Mouse (Mus musculus) forebrain, embryonic 16.5 days (tissue): ENCODE data around the gene Myo18a. TPM values are rescaled to one million over a fixed set of nuclear protein-coding genes. Genes with fewer than 3 reads are reported as not detected.

Experiments used
- ATAC-seq: fragments of 200-750 bp; cut with Nextera tagmentation; 2 replicates; pipeline ENCODE4 v1.8.0; 2017; ENCODE audit warnings: mild to moderate bottlenecking, moderate library complexity
- H3K27ac ChIP-seq: fragments of 300-500 bp; sonication (generic); 2 replicates; pipeline ENCODE4 v1.5.1; 2014; ENCODE audit warnings: low read length, control low read depth
- H3K27me3 ChIP-seq: fragments of 300-500 bp; sonication (generic); replicated peaks from 2 replicates; pipeline ENCODE4 v1.6.1; 2014; ENCODE audit warnings: low read length; ENCODE audit not compliant: control insufficient read depth, insufficient read depth
- H3K36me3 ChIP-seq: fragments of 300-500 bp; sonication (generic); 2 replicates; pipeline ENCODE4 v1.6.1; 2014; ENCODE audit not compliant: control insufficient read depth, insufficient read depth
- H3K4me1 ChIP-seq: fragments of 300-500 bp; sonication (generic); replicated peaks from 2 replicates; pipeline ENCODE4 v1.6.1; 2014; ENCODE audit warnings: low read length; ENCODE audit not compliant: control insufficient read depth, insufficient read depth
- H3K4me2 ChIP-seq: fragments of 300-500 bp; sonication (generic); 2 replicates; pipeline ENCODE4 v1.6.1; 2014; ENCODE audit warnings: mild to moderate bottlenecking, low read length, control low read depth
- H3K4me3 ChIP-seq: fragments of 300-500 bp; sonication (generic); replicated peaks from 2 replicates; pipeline ENCODE4 v1.5.1; 2014; ENCODE audit warnings: mild to moderate bottlenecking, low read length, control low read depth
- H3K9ac ChIP-seq: fragments of 300-500 bp; sonication (generic); replicated peaks from 2 replicates; pipeline ENCODE4 v1.6.1; 2014; ENCODE audit warnings: low read depth, low read length, control low read depth
- H3K9me3 ChIP-seq: fragments of 300-500 bp; sonication (generic); 2 replicates; pipeline ENCODE4 v1.6.1; 2016; ENCODE audit warnings: low read length; ENCODE audit not compliant: control insufficient read depth
- WGBS: fragments of 180-500 bp; shearing (Covaris S2); extraction: QIAGEN DNeasy Blood & Tissue Kit; methylation state at CpG from one replicate; pipeline ENCODE4 v1.1.7; 2014; 5-methylcytosine and 5-hydroxymethylcytosine counted together
- polyA plus RNA-seq: library from polyadenylated mRNA; unstranded; fragments of >200 nt; fragmentation: Nextera tagmentation; extraction: Ambion mirVana; gene quantifications from 2 replicates; pipeline ENCODE4 v1.2.1, GENCODE M21; 2015

The Myo18a gene
- polyA plus RNA-seq, 1 experiment from 2014 or later: 54.8 TPM

DNA sequence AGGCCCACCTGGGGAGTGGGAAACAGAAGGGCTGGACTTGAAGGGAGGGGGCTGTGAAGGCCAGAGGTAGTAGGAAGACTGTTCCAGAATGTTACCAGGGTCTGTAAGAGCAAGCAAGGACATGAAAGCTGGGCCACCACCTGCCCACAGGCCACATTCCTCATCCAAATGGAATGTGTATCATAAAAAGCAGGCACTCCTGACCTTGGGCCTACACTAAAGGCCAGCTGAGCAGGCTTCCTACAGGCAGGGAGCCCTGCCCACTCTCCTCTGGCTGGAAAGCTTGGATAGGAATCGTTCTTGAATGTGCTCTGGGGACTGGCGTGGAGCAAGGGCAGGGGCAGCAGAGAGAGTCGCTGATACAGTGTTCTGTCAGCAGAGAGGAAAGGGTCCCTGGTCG is 73.7 kb downstream of the Myo18a start:
- Histone ChIP-seq H3K4me1 (peaks cover 6% of the 10 kb centered on the region; the same call in 1 of the 2 replicates), H3K27me3 (no peaks in the 10 kb centered on the region), H3K27ac (no peak overlapping the region), H3K4me2 (no peak overlapping the region), H3K36me3 (peaks cover 3% of the 10 kb centered on the region; the same call in 1 of the 2 replicates), H3K9me3 (no peaks in the 10 kb centered on the region), H3K4me3 (no peak overlapping the region), H3K9ac (no peak overlapping the region)
- ATAC-seq: no peak
- 69% methylated on average over 4 of the region's 4 CpGs for WGBS

DNA sequence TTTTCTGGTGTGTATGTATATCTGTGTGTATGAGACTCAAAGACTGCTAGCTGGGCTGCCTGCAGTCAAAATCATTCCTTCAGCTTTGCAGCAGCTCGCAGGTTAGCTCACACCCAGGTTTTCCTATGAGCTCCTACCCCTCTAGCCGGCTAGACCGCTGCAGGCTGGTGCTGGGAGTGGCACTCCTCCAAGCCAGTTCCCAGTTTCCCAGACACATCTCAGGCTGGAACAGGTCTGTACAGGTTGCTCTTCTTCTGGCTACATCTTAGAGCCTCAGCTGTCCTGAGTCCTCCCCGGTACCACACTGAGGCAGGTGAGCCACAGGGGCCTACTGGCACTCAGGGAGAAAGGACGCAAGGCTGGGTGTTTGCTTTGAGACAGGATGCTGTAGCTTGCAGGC is 74.8 kb downstream of the Myo18a start:
- ATAC-seq: no peak
- Histone ChIP-seq H3K4me2 (no peak overlapping the region), H3K9ac (no peak overlapping the region), H3K27ac (no peak overlapping the region), H3K4me1 (no peaks in the 10 kb centered on the region; the same call in 1 of the 2 replicates), H3K4me3 (no peak overlapping the region), H3K9me3 (no peaks in the 10 kb centered on the region), H3K36me3 (peaks cover 11% of the 10 kb centered on the region), H3K27me3 (no peaks in the 10 kb centered on the region)
- 64% methylated on average over 5 of the region's 5 CpGs for WGBS

DNA sequence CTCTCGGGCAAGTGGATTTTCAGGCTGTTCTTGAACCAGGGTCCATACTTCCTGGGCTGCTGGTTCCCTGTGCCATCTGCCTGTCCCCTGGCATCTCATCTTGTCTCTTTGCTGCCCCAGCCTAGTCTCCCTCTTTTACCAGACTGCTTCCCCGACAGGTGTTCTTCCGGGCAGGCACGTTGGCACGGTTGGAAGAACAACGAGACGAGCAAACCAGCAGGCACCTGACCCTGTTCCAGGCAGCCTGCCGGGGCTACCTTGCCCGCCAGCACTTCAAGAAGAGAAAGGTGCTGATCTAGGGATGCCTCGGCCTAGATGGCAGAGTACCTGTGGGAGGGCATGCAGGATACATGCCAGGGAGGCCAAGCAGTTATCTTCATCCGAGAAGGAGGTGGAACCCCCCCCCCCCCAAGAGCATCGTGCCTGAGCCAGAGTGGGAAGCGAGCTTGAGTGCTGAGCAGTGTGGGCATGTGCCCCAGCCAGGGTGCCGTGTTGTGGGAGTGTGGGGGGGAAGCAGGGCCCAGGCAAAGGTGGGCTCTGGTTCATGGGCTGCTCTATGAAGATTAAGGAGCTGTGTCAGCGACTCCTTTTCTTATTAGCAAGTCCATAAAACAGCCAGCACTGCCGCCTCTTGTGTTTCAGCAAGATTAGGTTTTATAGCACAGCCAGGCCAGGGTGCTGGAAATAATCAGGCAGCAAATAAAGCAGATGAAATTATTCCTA is 77.6 kb downstream of the Myo18a start:
- Histone ChIP-seq H3K4me1 (peaks cover 3% of the 10 kb centered on the region; the same call in 1 of the 2 replicates), H3K27me3 (no peaks in the 10 kb centered on the region), H3K36me3 (peaks cover 12% of the 10 kb centered on the region; the same call in 1 of the 2 replicates), H3K27ac (no peak overlapping the region), H3K4me2 (no peak overlapping the region), H3K4me3 (no peak overlapping the region), H3K9me3 (no peaks in the 10 kb centered on the region), H3K9ac (no peak overlapping the region)
- 75% methylated on average over 16 of the region's 16 CpGs for whole genome bisulfite sequencing
- no peak for ATAC-seq

DNA sequence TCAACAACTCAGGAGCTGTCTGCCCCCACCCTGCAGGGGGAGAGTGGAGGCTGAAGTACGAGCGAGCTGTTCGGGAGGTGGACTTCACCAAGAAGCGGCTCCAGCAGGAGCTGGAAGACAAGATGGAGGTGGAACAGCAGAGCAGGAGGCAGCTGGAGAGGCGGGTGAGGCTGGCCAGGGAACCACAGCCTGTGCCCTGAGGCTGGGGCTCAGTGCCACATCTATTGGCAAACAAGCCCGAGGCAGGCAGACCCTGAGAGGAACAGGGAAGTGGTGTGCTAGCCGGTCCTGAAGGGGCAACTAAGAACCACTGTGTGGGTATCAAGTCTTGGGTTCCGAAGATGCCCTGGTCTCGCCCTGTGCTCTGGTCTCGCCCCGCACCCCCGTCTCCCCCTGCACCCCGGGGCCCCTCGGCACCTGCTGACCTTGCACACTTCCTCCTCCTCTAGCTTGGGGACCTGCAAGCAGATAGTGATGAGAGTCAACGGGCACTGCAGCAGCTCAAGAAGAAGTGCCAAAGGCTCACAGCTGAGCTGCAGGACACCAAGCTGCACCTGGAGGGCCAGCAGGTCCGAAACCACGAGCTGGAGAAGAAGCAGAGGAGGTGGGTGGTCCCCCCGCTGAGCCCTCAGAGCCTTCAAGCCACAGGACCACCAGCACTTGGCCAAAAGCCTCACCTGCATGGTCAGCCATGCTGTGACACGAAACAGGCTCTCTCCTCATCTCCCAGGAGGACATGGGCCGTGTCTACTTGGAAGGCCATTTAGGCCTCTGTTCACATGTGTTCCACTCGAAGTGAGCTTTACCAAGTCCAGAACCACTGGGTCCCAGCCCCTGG is 80.2 kb downstream of the Myo18a start:
- WGBS: 86% methylated on average over 21 of the region's 21 CpGs
- Histone ChIP-seq H3K9me3 (no peaks in the 10 kb centered on the region), H3K27ac (no peak overlapping the region)

DNA sequence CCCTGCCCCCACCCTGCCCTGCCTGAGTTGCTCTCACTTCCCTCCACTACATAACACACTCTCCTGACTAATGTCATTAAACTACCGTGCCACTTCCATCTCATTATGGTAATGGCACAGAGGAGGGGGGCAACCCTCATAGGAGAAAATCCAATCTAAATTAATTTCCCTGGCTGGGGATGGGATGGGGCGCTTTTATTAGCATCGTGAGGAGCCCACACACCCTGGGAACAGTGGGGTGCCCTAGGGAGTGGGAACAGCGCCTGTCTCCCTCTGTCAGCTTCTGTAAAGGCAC is 80.8 kb downstream of the Myo18a start:
- ATAC-seq: 0 out of 2 replicates have a peak, but pooled peaks have one; percentile 38
- H3K27me3 ChIP-seq: no peaks in the 10 kb centered on the region
- no peak overlapping the region for H3K4me3 ChIP-seq
- peaks cover 19% of the 10 kb centered on the region; the same call in 1 of the 2 replicates for H3K36me3 ChIP-seq
- H3K9ac ChIP-seq: no peak overlapping the region
- H3K9me3 ChIP-seq: no peaks in the 10 kb centered on the region
- no peak overlapping the region for H3K27ac ChIP-seq
- peaks cover 19% of the 10 kb centered on the region for H3K4me1 ChIP-seq
- WGBS: 38% methylated on average over 4 of the region's 4 CpGs
- H3K4me2 ChIP-seq: no peak overlapping the region

More for the DNA sequence above, 80.2 kb downstream of the Myo18a start:
- H3K4me1 ChIP-seq: peaks cover 14% of the 10 kb centered on the region
- H3K36me3 ChIP-seq: peaks cover 19% of the 10 kb centered on the region; the same call in 1 of the 2 replicates
- no peak overlapping the region for H3K4me3 ChIP-seq
- no peak overlapping the region for H3K9ac ChIP-seq
- no peak for ATAC-seq
- H3K4me2 ChIP-seq: no peak overlapping the region
- H3K27me3 ChIP-seq: no peaks in the 10 kb centered on the region

DNA sequence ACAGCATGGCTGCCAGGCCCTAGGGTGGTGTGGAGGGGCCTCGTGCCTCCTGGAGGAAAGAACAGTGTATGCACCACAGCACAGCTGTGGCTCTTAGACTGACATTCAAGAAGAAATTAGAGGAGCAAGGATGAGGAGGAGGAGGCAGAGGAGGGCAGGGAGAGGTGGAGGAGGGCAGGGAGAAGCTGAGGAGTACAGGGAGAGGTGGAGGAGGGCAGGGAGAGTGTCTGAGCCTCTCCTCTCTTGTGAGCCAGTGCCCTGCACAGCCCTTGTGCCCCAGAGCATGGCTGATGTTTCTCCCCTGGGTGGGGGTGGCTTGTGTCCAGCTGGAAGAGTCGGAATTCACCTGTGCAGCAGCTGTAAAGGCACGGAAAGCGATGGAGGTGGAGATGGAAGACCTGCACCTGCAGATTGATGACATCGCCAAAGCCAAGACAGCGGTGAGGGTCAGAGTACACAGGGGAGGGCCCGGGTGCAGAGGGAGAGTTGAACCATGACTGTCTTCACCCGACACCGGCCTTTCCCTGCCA is 84.6 kb downstream of the Myo18a start:
- ATAC-seq: no peak
- Histone ChIP-seq H3K4me1 (peaks cover 53% of the 10 kb centered on the region), H3K27ac (peak overlapping the region; percentile 61), H3K9me3 (no peaks in the 10 kb centered on the region), H3K36me3 (peaks cover 10% of the 10 kb centered on the region), H3K4me3 (no peak overlapping the region), H3K4me2 (no peak overlapping the region), H3K27me3 (no peaks in the 10 kb centered on the region), H3K9ac (no peak overlapping the region)
- WGBS: 37% methylated on average over 9 of the region's 9 CpGs

DNA sequence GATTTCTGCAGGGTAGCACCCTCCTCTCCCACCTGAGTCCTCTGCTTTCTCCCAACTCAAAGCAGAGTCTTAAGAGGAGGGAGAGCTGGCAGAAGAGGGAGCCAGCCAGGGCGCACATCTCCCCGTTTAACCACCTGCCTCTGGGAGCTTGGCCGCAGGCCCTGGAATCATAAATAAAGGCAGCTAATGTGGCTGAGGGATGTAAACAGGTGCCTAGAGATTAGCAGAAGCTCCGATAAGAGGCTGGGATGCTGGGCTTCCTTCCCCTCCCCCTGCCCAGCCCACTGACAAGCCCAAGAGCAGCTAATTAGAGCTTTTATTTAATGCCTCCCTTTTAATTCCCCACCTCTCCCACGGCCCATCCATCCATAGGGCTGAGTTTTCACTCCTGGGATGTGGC is 85.1 kb downstream of the Myo18a start:
- H3K36me3 ChIP-seq: peaks cover 6% of the 10 kb centered on the region
- H3K4me1 ChIP-seq: peaks cover 53% of the 10 kb centered on the region
- H3K27me3 ChIP-seq: no peaks in the 10 kb centered on the region

DNA sequence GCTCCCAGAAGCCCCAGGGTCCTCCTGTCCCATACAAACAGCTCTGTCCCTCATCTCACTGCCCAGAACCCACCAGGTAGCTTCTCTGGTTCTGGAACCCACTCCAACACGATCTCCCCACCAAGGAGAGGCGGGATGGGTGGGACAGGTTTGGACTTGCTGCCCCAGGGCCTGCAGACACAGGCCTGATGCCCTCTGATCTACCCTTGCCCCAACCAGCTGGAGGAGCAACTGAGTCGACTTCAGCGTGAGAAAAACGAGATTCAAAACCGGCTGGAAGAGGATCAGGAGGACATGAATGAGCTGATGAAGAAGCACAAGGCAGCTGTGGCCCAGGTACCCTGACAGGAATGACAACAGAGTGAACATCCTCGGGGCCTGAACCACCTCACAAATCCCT is 86.1 kb downstream of the Myo18a start:
- Histone ChIP-seq H3K9me3 (no peaks in the 10 kb centered on the region), H3K4me2 (no peak overlapping the region), H3K36me3 (peaks cover 9% of the 10 kb centered on the region), H3K27me3 (no peaks in the 10 kb centered on the region), H3K4me3 (no peak overlapping the region), H3K4me1 (peaks cover 50% of the 10 kb centered on the region), H3K27ac (peak overlapping the region; percentile 3; the same call in 1 of the 2 replicates), H3K9ac (no peak overlapping the region)
- no peak for ATAC-seq
- WGBS: 71% methylated on average over 7 of the region's 7 CpGs

More for the DNA sequence above, 85.1 kb downstream of the Myo18a start:
- H3K4me2 ChIP-seq: no peak overlapping the region
- ATAC-seq: no peak
- H3K9me3 ChIP-seq: no peaks in the 10 kb centered on the region
- no peak overlapping the region for H3K4me3 ChIP-seq
- 6% methylated on average over 5 of the region's 5 CpGs for WGBS
- H3K9ac ChIP-seq: peak overlapping the region; percentile 29; the same call in 1 of the 2 replicates
- peak overlapping the region; percentile 61 for H3K27ac ChIP-seq
